Mouse (Mus musculus) midbrain, embryonic 13.5 days (tissue): ENCODE data around the gene Tpbgl. TPM values are rescaled to one million over a fixed set of nuclear protein-coding genes. Genes with fewer than 3 reads are reported as not detected.

Source experiments
- ATAC-seq: fragments of 200-750 bp; cut with Nextera tagmentation; 2 replicates; pipeline ENCODE4 v1.8.0; 2017; ENCODE audit warnings: mild to moderate bottlenecking, moderate TSS enrichment, moderate library complexity
- H3K27ac ChIP-seq: fragments of 300-500 bp; sonication (generic); 2 replicates; pipeline ENCODE4 v1.5.1; 2015; ENCODE audit warnings: inconsistent platforms, mild to moderate bottlenecking, moderate library complexity
- H3K27me3 ChIP-seq: fragments of 300-500 bp; sonication (generic); 2 replicates; pipeline ENCODE4 v1.6.1; 2015; ENCODE audit warnings: mild to moderate bottlenecking, inconsistent platforms
- H3K36me3 ChIP-seq: fragments of 300-500 bp; sonication (generic); 2 replicates; pipeline ENCODE4 v1.6.1; 2015; ENCODE audit warnings: mild to moderate bottlenecking, inconsistent platforms
- H3K4me1 ChIP-seq: fragments of 300-500 bp; sonication (generic); replicated peaks from 2 replicates; pipeline ENCODE4 v1.6.1; 2015; ENCODE audit warnings: inconsistent platforms
- H3K4me2 ChIP-seq: fragments of 300-500 bp; sonication (generic); replicated peaks from 2 replicates; pipeline ENCODE4 v1.6.1; 2015; ENCODE audit warnings: moderate library complexity, mild to moderate bottlenecking, inconsistent platforms
- H3K4me3 ChIP-seq: fragments of 300-500 bp; sonication (generic); replicated peaks from 2 replicates; pipeline ENCODE4 v1.5.1; 2015; ENCODE audit warnings: mild to moderate bottlenecking, inconsistent platforms
- H3K9ac ChIP-seq: fragments of 300-500 bp; sonication (generic); replicated peaks from 2 replicates; pipeline ENCODE4 v1.6.1; 2015; ENCODE audit warnings: mild to moderate bottlenecking, inconsistent platforms
- H3K9me3 ChIP-seq: fragments of 300-500 bp; sonication (generic); 2 replicates; pipeline ENCODE4 v1.6.1; 2016; ENCODE audit warnings: mild to moderate bottlenecking, inconsistent platforms
- WGBS: fragments of 180-500 bp; shearing (Covaris S2); methylation state at CpG from one replicate; pipeline ENCODE4 v1.1.7; 2015; 5-methylcytosine and 5-hydroxymethylcytosine counted together
- polyA plus RNA-seq: library from polyadenylated mRNA; unstranded; fragments of >200 nt; fragmentation: Nextera tagmentation; extraction: Ambion mirVana; gene quantifications from 2 replicates; pipeline ENCODE4 v1.2.1, GENCODE M21; 2015

The Tpbgl gene
- polyA plus RNA-seq, 1 experiment from 2014 or later = 1.0 TPM

- H3K36me3 ChIP-seq = no peaks in the 10 kb centered on the region
- no peak overlapping the region for H3K9ac ChIP-seq
- no peak overlapping the region for H3K27ac ChIP-seq
- H3K4me2 ChIP-seq = no peak overlapping the region
- no peak overlapping the region for H3K4me3 ChIP-seq
- 78% methylated on average over 8 of the region's 8 CpGs for WGBS
- peaks cover 31% of the 10 kb centered on the region for H3K27me3 ChIP-seq
- no peaks in the 10 kb centered on the region for H3K9me3 ChIP-seq
- ATAC-seq = no peak
- H3K4me1 ChIP-seq = 0 out of 2 replicates have a peak, but pooled peaks cover 6% of the 10 kb centered on the region
Observed at GRCm38 (mm10) chr7:99633966-99634665, 7.2 kb upstream of the Tpbgl start.

DNA sequence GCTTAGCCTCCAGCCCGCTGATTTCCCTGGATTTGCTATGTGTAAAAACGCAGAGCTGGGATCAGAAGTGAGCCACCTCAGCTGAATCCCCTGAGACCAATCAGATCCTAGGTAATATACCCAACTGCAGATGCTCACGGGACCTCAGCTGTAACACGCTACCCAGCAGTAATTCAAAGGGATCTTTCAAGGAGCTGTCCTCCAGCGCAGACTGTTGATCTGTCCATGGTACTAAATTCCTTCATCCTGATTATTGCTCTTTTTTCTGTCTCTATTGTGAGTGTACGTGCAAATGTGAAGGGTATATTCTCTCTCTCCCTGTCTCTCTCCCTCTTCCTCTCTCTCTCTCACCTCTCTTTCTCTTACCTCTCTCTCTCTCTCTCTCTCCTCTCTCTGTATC is 5.4 kb upstream of the Tpbgl start:
- H3K4me1 ChIP-seq = peaks cover 10% of the 10 kb centered on the region
- no peak for ATAC-seq
- 21% methylated on average over 6 of the region's 6 CpGs for WGBS

GRCm38 (mm10) chr7:99627366-99627765 is 463 bp upstream of the Tpbgl start:
- H3K4me1 ChIP-seq = peaks cover 27% of the 10 kb centered on the region
- peak overlapping the region; percentile 50 for H3K4me3 ChIP-seq
- no peak overlapping the region for H3K9ac ChIP-seq
- H3K4me2 ChIP-seq = peak overlapping the region; percentile 87
- no peaks in the 10 kb centered on the region for H3K9me3 ChIP-seq
- peaks cover 87% of the 10 kb centered on the region for H3K27me3 ChIP-seq
- H3K27ac ChIP-seq = no peak overlapping the region
- no peak for ATAC-seq
- no peaks in the 10 kb centered on the region for H3K36me3 ChIP-seq
- 6% methylated on average over 7 of the region's 7 CpGs for WGBS

More for the DNA sequence above, 5.4 kb upstream of the Tpbgl start:
- Histone ChIP-seq H3K27ac (no peak overlapping the region), H3K4me3 (no peak overlapping the region), H3K27me3 (peaks cover 50% of the 10 kb centered on the region), H3K9ac (no peak overlapping the region), H3K4me2 (no peak overlapping the region), H3K9me3 (no peaks in the 10 kb centered on the region), H3K36me3 (no peaks in the 10 kb centered on the region)

GRCm38 (mm10) chr7:99625722-99626375 is 1.1 kb downstream of the Tpbgl start:
- Histone ChIP-seq H3K4me3 (peak overlapping the region; percentile 50), H3K4me2 (peak overlapping the region; percentile 87), H3K9ac (peak overlapping the region; percentile 70), H3K4me1 (peaks cover 30% of the 10 kb centered on the region), H3K9me3 (no peaks in the 10 kb centered on the region), H3K27me3 (peaks cover 81% of the 10 kb centered on the region), H3K27ac (peak overlapping the region; percentile 48), H3K36me3 (no peaks in the 10 kb centered on the region)
- under 1% methylated on average over 81 of the region's 81 CpGs for WGBS
- ATAC-seq = peak; percentile 92

DNA sequence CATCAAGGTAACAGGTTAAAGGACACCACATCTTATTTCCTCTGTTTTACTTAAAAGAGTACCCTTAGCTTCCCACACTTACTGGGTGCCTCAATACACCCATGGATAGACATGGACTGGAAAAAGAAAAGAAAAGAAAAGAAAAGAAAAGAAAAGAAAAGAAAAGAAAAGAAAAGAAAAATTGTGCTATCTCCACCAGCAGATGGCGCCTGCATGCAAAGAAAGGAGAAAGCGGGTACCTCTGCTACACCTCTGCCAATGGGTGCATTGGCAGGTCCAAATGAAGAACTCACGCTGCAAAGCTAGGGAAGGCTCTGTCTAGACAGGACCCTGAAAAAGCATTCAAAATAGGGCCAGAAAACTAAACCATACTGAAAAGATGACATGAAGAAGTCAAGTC is 8.0 kb downstream of the Tpbgl start:
- no peak overlapping the region for H3K27ac ChIP-seq
- no peak overlapping the region for H3K4me2 ChIP-seq
- no peaks in the 10 kb centered on the region for H3K36me3 ChIP-seq
- no peak overlapping the region for H3K9ac ChIP-seq
- ATAC-seq = no peak; the same call in 1 of the 2 replicates
- no peak overlapping the region for H3K4me3 ChIP-seq
- H3K9me3 ChIP-seq = no peaks in the 10 kb centered on the region
- peaks cover 23% of the 10 kb centered on the region for H3K27me3 ChIP-seq
- peaks cover 6% of the 10 kb centered on the region; the same call in 1 of the 2 replicates for H3K4me1 ChIP-seq
- 9% methylated on average over 3 of the region's 3 CpGs for WGBS

DNA sequence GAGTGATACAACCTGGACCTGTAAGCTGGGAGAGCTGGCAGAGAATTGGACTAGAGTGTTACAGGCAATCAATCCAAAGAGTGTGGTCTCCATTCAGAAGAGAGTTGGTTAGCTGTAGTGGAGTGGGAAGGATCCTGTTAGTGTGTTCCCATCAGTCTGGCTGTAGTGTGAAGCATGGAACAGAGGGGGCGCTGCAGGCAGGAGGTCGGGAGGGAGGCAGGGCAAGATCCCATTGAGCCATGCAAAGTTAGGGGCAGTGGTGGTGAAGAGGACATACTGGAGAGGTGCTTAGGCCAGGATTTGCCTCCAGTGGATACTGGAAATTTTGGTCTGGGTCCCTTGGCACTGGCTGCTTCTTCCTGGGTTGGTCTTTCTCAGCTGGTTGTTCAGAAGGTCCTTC is 8.6 kb downstream of the Tpbgl start:
- Histone ChIP-seq H3K36me3 (no peaks in the 10 kb centered on the region), H3K4me2 (no peak overlapping the region), H3K27ac (no peak overlapping the region), H3K4me3 (no peak overlapping the region), H3K9ac (no peak overlapping the region), H3K4me1 (peaks cover 6% of the 10 kb centered on the region; the same call in 1 of the 2 replicates), H3K27me3 (peaks cover 17% of the 10 kb centered on the region; the same call in 1 of the 2 replicates), H3K9me3 (no peaks in the 10 kb centered on the region)
- 83% methylated on average over 2 of the region's 2 CpGs for WGBS
- no peak for ATAC-seq

DNA sequence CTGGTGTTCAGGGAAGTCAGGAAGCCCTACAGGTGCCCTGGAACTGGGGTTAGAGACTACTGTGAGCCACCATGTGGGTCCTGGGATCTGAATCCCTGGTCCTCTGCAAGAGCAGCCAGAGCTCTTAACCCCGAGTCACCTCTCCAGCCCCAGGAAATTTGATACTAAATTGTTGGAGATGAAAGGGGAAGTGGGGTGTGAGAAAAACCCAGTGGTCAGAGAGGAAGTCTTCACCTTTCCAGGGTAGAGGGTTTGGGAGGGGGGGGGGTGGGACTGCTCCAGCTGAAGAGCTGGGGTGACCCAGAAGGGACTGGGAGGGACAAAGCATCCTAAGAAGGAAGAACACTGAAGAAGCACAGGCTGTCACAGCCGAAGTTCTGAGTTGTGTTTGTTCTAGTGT is 19.3 kb downstream of the Tpbgl start:
- no peak for ATAC-seq
- WGBS = 71% methylated on average over 2 of the region's 2 CpGs
- no peak overlapping the region for H3K4me3 ChIP-seq

GRCm38 (mm10) chr7:99606766-99607165 is 20.1 kb downstream of the Tpbgl start:
- WGBS = 66% methylated on average over 3 of the region's 3 CpGs

More for the DNA sequence above, 19.3 kb downstream of the Tpbgl start:
- H3K27me3 ChIP-seq = no peaks in the 10 kb centered on the region
- no peak overlapping the region for H3K27ac ChIP-seq
- no peak overlapping the region for H3K9ac ChIP-seq
- no peak overlapping the region for H3K4me2 ChIP-seq
- H3K9me3 ChIP-seq = no peaks in the 10 kb centered on the region
- H3K36me3 ChIP-seq = peaks cover 20% of the 10 kb centered on the region
- H3K4me1 ChIP-seq = no peaks in the 10 kb centered on the region

DNA sequence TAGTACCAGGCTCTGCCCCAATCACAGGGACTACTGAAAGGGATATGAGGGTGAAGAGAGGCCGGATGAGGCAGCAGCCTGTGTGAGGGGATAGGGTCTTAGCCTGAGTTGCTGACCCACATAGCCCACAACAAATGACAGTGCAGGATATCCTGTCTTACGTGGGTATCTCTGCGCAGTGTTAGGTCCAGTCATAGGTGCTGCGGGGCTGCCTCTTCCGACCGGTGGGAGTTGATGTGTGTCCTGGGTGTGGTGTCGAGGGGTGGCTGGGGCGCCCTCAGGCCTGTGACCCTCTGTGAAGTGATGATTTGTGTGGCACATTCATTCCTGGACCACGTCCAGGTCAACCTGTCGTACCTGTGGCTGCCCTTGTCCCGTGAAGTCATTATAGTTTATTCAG is 20.6 kb downstream of the Tpbgl start:
- H3K4me2 ChIP-seq = no peak overlapping the region
- no peaks in the 10 kb centered on the region for H3K9me3 ChIP-seq
- no peak overlapping the region for H3K4me3 ChIP-seq
- 0 out of 2 replicates have a peak, but pooled peaks have one; percentile 43 for ATAC-seq
- peaks cover 33% of the 10 kb centered on the region for H3K36me3 ChIP-seq
- no peaks in the 10 kb centered on the region for H3K4me1 ChIP-seq
- 88% methylated on average over 11 of the region's 11 CpGs for WGBS
- no peak overlapping the region for H3K9ac ChIP-seq
- H3K27me3 ChIP-seq = no peaks in the 10 kb centered on the region
- H3K27ac ChIP-seq = no peak overlapping the region

More at GRCm38 (mm10) chr7:99606766-99607165, 20.1 kb downstream of the Tpbgl start:
- Histone ChIP-seq H3K9me3 (no peaks in the 10 kb centered on the region), H3K4me1 (no peaks in the 10 kb centered on the region), H3K9ac (no peak overlapping the region), H3K27ac (no peak overlapping the region), H3K27me3 (no peaks in the 10 kb centered on the region), H3K4me3 (no peak overlapping the region), H3K4me2 (no peak overlapping the region), H3K36me3 (peaks cover 29% of the 10 kb centered on the region)
- ATAC-seq = no peak

- Histone ChIP-seq H3K4me2 (no peak overlapping the region), H3K27ac (no peak overlapping the region), H3K9me3 (no peaks in the 10 kb centered on the region), H3K27me3 (no peaks in the 10 kb centered on the region), H3K4me1 (no peaks in the 10 kb centered on the region), H3K4me3 (no peak overlapping the region), H3K9ac (no peak overlapping the region), H3K36me3 (peaks cover 46% of the 10 kb centered on the region)
- 98% methylated on average over 2 of the region's 2 CpGs for WGBS
- ATAC-seq = no peak
Observed at GRCm38 (mm10) chr7:99605058-99605457, 21.8 kb downstream of the Tpbgl start.

- WGBS = 84% methylated on average over 8 of the region's 8 CpGs
- Histone ChIP-seq H3K27ac (no peak overlapping the region), H3K36me3 (peaks cover 52% of the 10 kb centered on the region), H3K9ac (no peak overlapping the region), H3K27me3 (no peaks in the 10 kb centered on the region), H3K4me1 (no peaks in the 10 kb centered on the region), H3K4me2 (no peak overlapping the region), H3K4me3 (no peak overlapping the region), H3K9me3 (no peaks in the 10 kb centered on the region)
- ATAC-seq = no peak
Observed at GRCm38 (mm10) chr7:99603875-99604662, 22.8 kb downstream of the Tpbgl start.

GRCm38 (mm10) chr7:99598722-99599121 is 28.2 kb downstream of the Tpbgl start:
- WGBS = 73% methylated on average over 4 of the region's 4 CpGs
- Histone ChIP-seq H3K36me3 (peaks cover 92% of the 10 kb centered on the region), H3K9me3 (no peaks in the 10 kb centered on the region)

More at GRCm38 (mm10) chr7:99598722-99599121, 28.2 kb downstream of the Tpbgl start:
- ATAC-seq = no peak
- no peak overlapping the region for H3K4me3 ChIP-seq
- H3K27ac ChIP-seq = no peak overlapping the region
- no peaks in the 10 kb centered on the region for H3K27me3 ChIP-seq
- H3K4me1 ChIP-seq = no peaks in the 10 kb centered on the region
- H3K9ac ChIP-seq = no peak overlapping the region
- no peak overlapping the region for H3K4me2 ChIP-seq
